Mouse (Mus musculus) midbrain, embryonic 12.5 days (tissue): Measurements from ENCODE around the gene Rnf212b. TPM values are rescaled to one million over a fixed set of nuclear protein-coding genes. Genes with fewer than 3 reads are reported as not detected.

Experiments used
- polyA plus RNA-seq: library from polyadenylated mRNA; unstranded; fragments of >200 nt; fragmentation: Nextera tagmentation; extraction: Ambion mirVana; gene quantifications from 2 replicates; pipeline ENCODE4 v1.2.1, GENCODE M21; 2016

The Rnf212b gene
- polyA plus RNA-seq, 1 experiment from 2014 or later = not detected

Other genes starting within 250 kb of the Rnf212b start
- 41.6 and 46.6 TPM in 2 replicates for gene Ajuba, start 236.6 kb upstream of the Rnf212b start, polyA plus RNA-seq
- 8.2 and 10.4 TPM in 2 replicates for gene 4931414P19Rik, start 208.1 kb upstream of the Rnf212b start, polyA plus RNA-seq
- 363 and 400 TPM in 2 replicates for gene Psmb5, start 196.1 kb upstream of the Rnf212b start, polyA plus RNA-seq
- gene Psmb11, start 192.7 kb upstream of the Rnf212b start, polyA plus RNA-seq = not detected in 2 replicates
- not detected in 2 replicates for gene Gm17606, start 173.2 kb upstream of the Rnf212b start, polyA plus RNA-seq
- 9.7 and 10.7 TPM in 2 replicates for gene Cdh24, start 172.8 kb upstream of the Rnf212b start, polyA plus RNA-seq
- gene 1700123O20Rik, start 127.9 kb upstream of the Rnf212b start, polyA plus RNA-seq = 84.9 and 89.0 TPM in 2 replicates
- gene Acin1, start 127.2 kb upstream of the Rnf212b start, polyA plus RNA-seq = 176 and 178 TPM in 2 replicates
- gene Gm29776, start 115.3 kb upstream of the Rnf212b start, polyA plus RNA-seq = 0.09 and 0.11 TPM in 2 replicates
- 0.38 TPM in 1 of 2 replicates, not detected in the other for gene Cebpe, start 102.0 kb upstream of the Rnf212b start, polyA plus RNA-seq
- gene Slc7a8, start 32.2 kb upstream of the Rnf212b start, polyA plus RNA-seq = 2.9 and 3.3 TPM in 2 replicates
- 16.4 and 18.6 TPM in 2 replicates for gene Homez, start 56.8 kb downstream of the Rnf212b start, polyA plus RNA-seq
- 0.80 and 1.6 TPM in 2 replicates for gene Ppp1r3e, start 63.4 kb downstream of the Rnf212b start, polyA plus RNA-seq
- gene Bcl2l2, start 69.2 kb downstream of the Rnf212b start, polyA plus RNA-seq = 2.7 and 3.7 TPM in 2 replicates
- 0.22 TPM in 1 of 2 replicates, not detected in the other for gene Gm20521, start 69.3 kb downstream of the Rnf212b start, polyA plus RNA-seq
- 199 and 238 TPM in 2 replicates for gene Pabpn1, start 78.4 kb downstream of the Rnf212b start, polyA plus RNA-seq
- gene Slc22a17, start 99.0 kb downstream of the Rnf212b start, polyA plus RNA-seq = 110 and 125 TPM in 2 replicates
- 36.0 and 38.6 TPM in 2 replicates for gene Efs, start 112.0 kb downstream of the Rnf212b start, polyA plus RNA-seq
- not detected in 2 replicates for gene Il25, start 118.6 kb downstream of the Rnf212b start, polyA plus RNA-seq
- 1.2 and 2.2 TPM in 2 replicates for gene Cmtm5, start 122.1 kb downstream of the Rnf212b start, polyA plus RNA-seq
- 0.99 and 1.1 TPM in 2 replicates for gene Myh6, start 152.8 kb downstream of the Rnf212b start, polyA plus RNA-seq
- not detected in 2 replicates for gene Gm17428, start 162.8 kb downstream of the Rnf212b start, polyA plus RNA-seq
- gene Myh7, start 180.5 kb downstream of the Rnf212b start, polyA plus RNA-seq = 2.3 and 4.1 TPM in 2 replicates
- 65.7 and 69.6 TPM in 2 replicates for gene Ngdn, start 201.3 kb downstream of the Rnf212b start, polyA plus RNA-seq